Mouse (Mus musculus) G1E (cell line): ENCODE results near the gene Rnf166.

Experiments
- CTCF ChIP-seq: IDR thresholded peaks from 2 replicates; pipeline ENCODE4 v1.5.1; 2012; ENCODE audit warnings: low read depth, low read length, inconsistent platforms, mixed read lengths
- GATA2 ChIP-seq: IDR thresholded peaks from 2 replicates; pipeline ENCODE4 v1.6.1; 2012; ENCODE audit warnings: low read depth, low read length, inconsistent platforms, borderline replicate concordance

- TF ChIP-seq CTCF, result no peak
- TF ChIP-seq GATA2, result no peak
These were observed 16.5 kb downstream of the Rnf166 start for GRCm38 (mm10) chr8:122459218-122459900.
